Mouse (Mus musculus) erythroblast, adult 5-6 weeks (primary cell): Measurements from ENCODE around the gene Btaf1. TPM values are rescaled to one million over a fixed set of nuclear protein-coding genes. Genes with fewer than 3 reads are reported as not detected.

Source experiments
- total RNA-seq, 2 experiments: library from RNA; stranded (forward) in 1 of 2; stranded (reverse) in 1 of 2; fragments of 150-400 nt in 1 of 2; fragments of 200-764, 138-1000 nt in 1 of 2; gene quantifications; 2 replicates each; pipeline versions ENCODE4 v1.2.3 to v1.2.4; 2015 to 2017; ENCODE audit warnings: low replicate concordance in 2 of 2

Gene Btaf1
- total RNA-seq, 2 experiments from 2014 or later = 43.6 to 117 TPM

Other genes with a start within 250 kb of the Btaf1 start
- not detected in 2 replicates for gene Ppp1r3c, start 189.4 kb upstream of the Btaf1 start, total RNA-seq (2015; ENCODE audit: low replicate concordance)
- not detected in 2 replicates for gene Ppp1r3c, start 189.4 kb upstream of the Btaf1 start, total RNA-seq (2017; ENCODE audit: low replicate concordance)
- gene Tnks2, start 91.8 kb upstream of the Btaf1 start, total RNA-seq (2015; ENCODE audit: low replicate concordance) = 22.4 and 29.0 TPM in 2 replicates
- 26.9 and 56.0 TPM in 2 replicates for gene Tnks2, start 91.8 kb upstream of the Btaf1 start, total RNA-seq (2017; ENCODE audit: low replicate concordance)
- gene Fgfbp3, start 6.5 kb upstream of the Btaf1 start, total RNA-seq (2015; ENCODE audit: low replicate concordance) = 3.5 and 4.2 TPM in 2 replicates
- gene Fgfbp3, start 6.5 kb upstream of the Btaf1 start, total RNA-seq (2017; ENCODE audit: low replicate concordance) = 1.1 and 2.8 TPM in 2 replicates